Mouse (Mus musculus): ENCODE measurements at regions not wholly inside any gene's neighbourhood (a gene's known extent, or its start where the extent isn't known, plus 50 kb on each side); places are given as distances from the start of the nearest gene placed in this dataset.
A peak's percentile ranks its signal among the peaks of the same experiment; 100 is the strongest.

DNA sequence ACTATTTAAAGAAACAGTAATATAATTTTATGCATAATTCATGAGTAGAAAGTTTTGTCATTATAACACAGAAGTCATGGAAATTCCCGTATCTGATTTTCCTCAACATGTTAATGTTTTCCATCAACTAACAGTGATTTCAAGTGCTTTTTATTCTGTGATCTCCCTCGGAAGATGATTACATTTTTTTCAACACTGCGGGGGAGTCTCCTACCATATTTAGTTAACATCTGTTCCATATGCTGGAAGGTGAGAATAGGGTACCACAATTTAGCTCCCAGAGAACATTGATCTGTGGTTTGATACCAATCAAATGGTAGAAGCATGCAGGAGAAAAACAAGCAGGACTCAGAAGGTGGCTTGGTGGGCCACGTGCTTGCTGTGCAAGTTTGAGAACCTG lies 321.1 kb upstream of the Pmfbp1 start:
- Histone ChIP-seq H3K27me3 (ENCODE audit: control insufficient read depth, insufficient read depth, low read depth, low read length) (no peaks in the 10 kb centered on the region), H3K27ac (ENCODE audit: low read length) (no peak overlapping the region), H3K4me1 (ENCODE audit: control insufficient read depth, insufficient read depth, low read length) (no peaks in the 10 kb centered on the region), H3K36me3 (ENCODE audit: control insufficient read depth, insufficient read depth, low read length) (no peaks in the 10 kb centered on the region), H3K9ac (ENCODE audit: low read depth, low read length) (no peak overlapping the region), H3K4me2 (ENCODE audit: low read length) (no peak overlapping the region), H3K4me3 (ENCODE audit: low read depth, low read length) (no peak overlapping the region), H3K9me3 (replicated peaks; ENCODE audit: control insufficient read depth, low read length, poor library complexity, severe bottlenecking) (no peaks in the 10 kb centered on the region; the same call in 1 of the 2 replicates)
- 83% methylated on average over 4 of the region's 4 CpGs for WGBS
- no peak for ATAC-seq

DNA sequence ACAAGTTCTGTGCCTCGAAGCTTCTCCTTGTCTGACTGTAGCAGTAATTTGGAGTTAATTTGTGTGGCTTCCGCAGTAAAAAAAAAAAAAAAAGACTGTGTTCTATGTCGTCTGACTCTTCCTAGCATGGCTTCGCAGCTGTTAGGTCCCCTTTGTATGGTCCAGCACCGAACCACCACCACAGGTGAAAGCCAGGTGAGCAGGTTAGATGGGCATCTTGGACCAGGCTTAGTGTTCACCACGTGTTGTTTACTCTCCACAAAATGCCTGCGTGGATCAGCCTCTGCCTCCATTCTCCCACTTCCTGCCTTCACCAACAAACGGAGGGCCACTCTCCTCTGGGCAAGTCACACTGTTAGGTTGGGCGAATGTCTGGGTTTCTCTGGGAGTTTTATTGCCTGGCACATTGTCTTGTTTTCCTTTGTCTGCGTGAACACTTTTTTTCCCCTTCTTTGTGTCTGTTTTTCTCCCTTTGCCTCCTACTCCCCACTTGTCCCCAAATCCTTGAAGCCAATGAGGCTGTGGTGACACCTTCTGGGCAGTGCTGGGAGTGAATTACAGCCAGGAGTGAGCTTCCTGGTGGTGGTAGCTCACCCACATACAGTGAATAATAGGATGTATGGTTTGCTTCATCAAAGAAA lies 308.1 kb upstream of the Pmfbp1 start:
- H3K4me2 ChIP-seq (ENCODE audit: low read length): peak overlapping the region; percentile 30
- no peaks in the 10 kb centered on the region for H3K27me3 ChIP-seq (ENCODE audit: control insufficient read depth, insufficient read depth, low read depth, low read length)
- peaks cover 39% of the 10 kb centered on the region for H3K4me1 ChIP-seq (ENCODE audit: control insufficient read depth, insufficient read depth, low read length)
- peak overlapping the region; percentile 32; the same call in 1 of the 2 replicates for H3K9ac ChIP-seq (ENCODE audit: low read depth, low read length)
- WGBS: 26% methylated on average over 10 of the region's 10 CpGs
- no peaks in the 10 kb centered on the region for H3K36me3 ChIP-seq (ENCODE audit: control insufficient read depth, insufficient read depth, low read length)
- no peaks in the 10 kb centered on the region for H3K9me3 ChIP-seq (replicated peaks; ENCODE audit: control insufficient read depth, low read length, poor library complexity, severe bottlenecking)
- peak overlapping the region; percentile 5; the same call in 1 of the 2 replicates for H3K4me3 ChIP-seq (ENCODE audit: low read depth, low read length)
- ATAC-seq: peak; percentile 78
- H3K27ac ChIP-seq (ENCODE audit: low read length): peak overlapping the region; percentile 81

DNA sequence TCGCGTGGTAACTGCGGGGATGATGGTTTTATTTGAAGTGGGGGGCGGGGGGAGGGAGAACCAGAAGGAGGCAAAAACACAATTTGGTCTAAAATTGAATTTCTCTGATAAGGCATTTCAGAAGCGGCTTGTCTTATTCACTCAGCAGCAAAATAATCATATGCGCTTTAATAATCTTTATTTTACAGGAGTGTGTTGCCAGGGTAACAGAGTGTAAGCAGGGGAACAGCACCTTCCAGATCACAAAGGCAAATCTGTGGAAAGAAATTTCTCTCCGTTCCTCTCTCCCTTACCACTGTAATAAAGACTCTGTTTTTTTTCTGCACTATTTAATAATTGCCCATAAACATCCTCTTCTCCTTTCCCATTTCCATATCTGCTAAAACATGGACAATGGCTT lies 306.2 kb upstream of the Pmfbp1 start:
- peak overlapping the region; percentile 31 for H3K4me2 ChIP-seq (ENCODE audit: low read length)
- no peaks in the 10 kb centered on the region for H3K36me3 ChIP-seq (ENCODE audit: control insufficient read depth, insufficient read depth, low read length)
- 28% methylated on average over 7 of the region's 7 CpGs for WGBS
- peak; percentile 76; the same call in 1 of the 2 replicates for ATAC-seq
- H3K9ac ChIP-seq (ENCODE audit: low read depth, low read length): peak overlapping the region; percentile 27; the same call in 1 of the 2 replicates
- no peak overlapping the region for H3K4me3 ChIP-seq (ENCODE audit: low read depth, low read length)
- no peaks in the 10 kb centered on the region for H3K9me3 ChIP-seq (replicated peaks; ENCODE audit: control insufficient read depth, low read length, poor library complexity, severe bottlenecking)
- no peaks in the 10 kb centered on the region for H3K27me3 ChIP-seq (ENCODE audit: control insufficient read depth, insufficient read depth, low read depth, low read length)
- H3K4me1 ChIP-seq (ENCODE audit: control insufficient read depth, insufficient read depth, low read length): peaks cover 39% of the 10 kb centered on the region
- peak overlapping the region; percentile 84 for H3K27ac ChIP-seq (ENCODE audit: low read length)

DNA sequence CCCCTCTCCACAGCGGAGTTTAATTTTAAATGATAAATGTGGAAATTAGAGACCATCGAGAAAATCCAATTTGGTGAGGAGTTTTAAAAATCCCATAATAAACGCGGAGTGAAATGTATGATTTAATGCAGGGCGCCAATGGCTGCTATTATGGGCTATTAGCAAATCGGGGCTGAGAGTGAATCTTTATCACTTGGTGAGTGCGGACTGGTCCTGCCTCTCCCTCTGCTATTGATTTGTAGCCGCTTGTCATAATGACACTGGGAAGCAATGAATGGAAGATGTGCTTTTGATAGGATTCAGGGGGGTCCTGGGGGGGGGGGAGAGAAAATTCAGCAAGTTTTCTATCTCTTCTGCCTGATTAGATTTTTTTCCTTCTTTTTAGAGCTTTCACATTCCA lies 279.6 kb upstream of the Pmfbp1 start:
- Histone ChIP-seq H3K4me1 (ENCODE audit: control insufficient read depth, insufficient read depth, low read length) (peaks cover 8% of the 10 kb centered on the region), H3K4me3 (ENCODE audit: low read depth, low read length) (no peak overlapping the region), H3K9me3 (replicated peaks; ENCODE audit: control insufficient read depth, low read length, poor library complexity, severe bottlenecking) (no peaks in the 10 kb centered on the region), H3K4me2 (ENCODE audit: low read length) (no peak overlapping the region; the same call in 1 of the 2 replicates), H3K27ac (ENCODE audit: low read length) (peak overlapping the region; percentile 34), H3K9ac (ENCODE audit: low read depth, low read length) (no peak overlapping the region), H3K36me3 (ENCODE audit: control insufficient read depth, insufficient read depth, low read length) (no peaks in the 10 kb centered on the region), H3K27me3 (ENCODE audit: control insufficient read depth, insufficient read depth, low read depth, low read length) (no peaks in the 10 kb centered on the region)
- WGBS: 52% methylated on average over 8 of the region's 8 CpGs
- ATAC-seq: no peak; the same call in 1 of the 2 replicates

DNA sequence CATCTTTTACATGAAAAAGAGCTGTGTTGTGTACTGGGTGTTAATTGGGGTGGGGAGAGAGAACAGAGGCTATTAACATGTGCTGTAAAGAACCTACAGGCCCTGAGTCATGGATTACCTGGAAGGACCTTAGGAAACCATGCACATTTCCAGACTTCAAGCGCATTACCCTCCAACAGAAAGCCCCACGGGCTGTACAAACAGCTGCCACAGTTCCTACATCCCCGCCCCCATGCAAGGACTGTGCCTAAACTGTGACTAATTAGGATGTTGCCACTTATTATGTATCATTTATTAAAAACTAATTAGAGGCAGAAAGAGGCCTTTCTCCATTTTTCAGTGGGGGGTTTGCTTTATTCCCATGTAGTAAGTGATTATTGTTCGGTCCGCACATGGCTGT lies 277.5 kb upstream of the Pmfbp1 start:
- ATAC-seq: no peak
- H3K27ac ChIP-seq (ENCODE audit: low read length): no peak overlapping the region
- WGBS: 54% methylated on average over 5 of the region's 5 CpGs
- H3K4me3 ChIP-seq (ENCODE audit: low read depth, low read length): no peak overlapping the region
- no peaks in the 10 kb centered on the region for H3K27me3 ChIP-seq (ENCODE audit: control insufficient read depth, insufficient read depth, low read depth, low read length)
- H3K4me2 ChIP-seq (ENCODE audit: low read length): no peak overlapping the region
- no peaks in the 10 kb centered on the region for H3K36me3 ChIP-seq (ENCODE audit: control insufficient read depth, insufficient read depth, low read length)
- peaks cover 8% of the 10 kb centered on the region for H3K4me1 ChIP-seq (ENCODE audit: control insufficient read depth, insufficient read depth, low read length)
- H3K9ac ChIP-seq (ENCODE audit: low read depth, low read length): no peak overlapping the region
- H3K9me3 ChIP-seq (replicated peaks; ENCODE audit: control insufficient read depth, low read length, poor library complexity, severe bottlenecking): no peaks in the 10 kb centered on the region

DNA sequence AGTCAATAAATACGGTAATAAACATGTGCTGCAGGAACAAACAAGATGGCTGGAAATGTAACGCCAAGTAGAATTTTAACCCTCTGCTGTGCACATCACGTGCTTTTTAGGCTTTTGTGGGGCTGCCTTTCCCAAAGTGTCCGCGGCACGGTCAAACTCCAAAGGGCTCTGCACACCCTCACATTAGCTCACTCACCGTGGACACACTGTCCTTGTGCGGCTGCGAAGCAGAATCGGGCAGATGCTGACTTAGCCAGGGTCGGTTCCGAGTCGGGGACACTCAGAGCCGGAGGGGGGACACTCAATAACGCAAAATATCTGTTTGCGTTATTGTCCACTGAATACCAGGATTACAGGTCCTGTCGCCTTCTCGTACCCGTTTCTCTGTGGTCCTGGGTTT lies 276.5 kb upstream of the Pmfbp1 start:
- H3K9me3 ChIP-seq (replicated peaks; ENCODE audit: control insufficient read depth, low read length, poor library complexity, severe bottlenecking): no peaks in the 10 kb centered on the region
- no peaks in the 10 kb centered on the region for H3K36me3 ChIP-seq (ENCODE audit: control insufficient read depth, insufficient read depth, low read length)
- H3K9ac ChIP-seq (ENCODE audit: low read depth, low read length): no peak overlapping the region
- ATAC-seq: no peak
- WGBS: 91% methylated on average over 19 of the region's 19 CpGs
- no peak overlapping the region for H3K4me2 ChIP-seq (ENCODE audit: low read length)
- H3K27me3 ChIP-seq (ENCODE audit: control insufficient read depth, insufficient read depth, low read depth, low read length): no peaks in the 10 kb centered on the region
- H3K27ac ChIP-seq (ENCODE audit: low read length): no peak overlapping the region
- H3K4me1 ChIP-seq (ENCODE audit: control insufficient read depth, insufficient read depth, low read length): peaks cover 8% of the 10 kb centered on the region
- no peak overlapping the region for H3K4me3 ChIP-seq (ENCODE audit: low read depth, low read length)

DNA sequence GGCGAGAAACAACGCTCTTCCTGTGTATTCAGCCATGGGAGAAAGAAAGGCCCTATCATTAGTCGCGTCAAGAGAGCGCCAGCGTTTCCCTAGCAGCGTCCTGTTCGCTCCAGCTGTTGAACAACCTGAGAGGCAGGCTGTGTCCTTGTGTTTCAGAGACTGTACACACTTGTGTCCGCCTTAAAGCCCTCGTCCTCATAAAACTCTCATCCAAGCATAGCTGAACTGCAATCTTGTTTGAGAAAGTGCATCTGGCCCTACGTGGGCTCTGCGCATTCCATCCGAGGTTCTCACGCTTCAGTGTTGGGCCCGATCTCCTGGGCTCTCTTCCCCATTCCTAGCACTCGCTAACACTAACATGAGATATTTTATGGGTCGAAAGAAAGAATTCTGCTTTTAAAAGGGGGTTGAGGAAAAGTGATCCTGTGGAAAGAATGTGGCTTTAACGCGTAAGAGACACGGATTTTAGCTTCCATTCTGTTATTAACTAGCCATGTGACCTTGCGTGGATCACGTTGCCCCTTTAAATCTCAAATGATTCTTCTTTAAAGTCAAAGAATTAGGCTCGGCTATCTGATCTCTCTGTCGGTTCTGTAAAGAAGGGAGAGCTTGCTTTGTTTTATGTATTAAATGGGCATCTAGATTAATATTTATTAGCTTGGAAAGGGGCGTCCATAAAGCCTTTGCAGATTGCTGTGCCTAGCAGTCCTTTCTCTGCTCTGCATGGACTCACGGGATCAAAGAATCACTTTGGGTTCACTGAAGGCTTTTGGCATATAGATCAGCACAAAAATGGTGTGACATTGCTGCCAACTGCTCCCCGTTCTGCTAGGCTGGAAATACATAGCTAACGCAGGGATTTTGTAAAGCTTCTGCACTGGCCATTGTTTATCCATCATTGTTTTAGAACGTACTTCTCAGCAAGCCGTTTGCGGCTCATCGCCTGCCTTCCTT lies 261.3 kb upstream of the Pmfbp1 start:
- H3K4me2 ChIP-seq (ENCODE audit: low read length): peak overlapping the region; percentile 46
- H3K27me3 ChIP-seq (ENCODE audit: control insufficient read depth, insufficient read depth, low read depth, low read length): no peaks in the 10 kb centered on the region
- ATAC-seq: no peak
- H3K27ac ChIP-seq (ENCODE audit: low read length): peak overlapping the region; percentile 57
- peaks cover 18% of the 10 kb centered on the region for H3K4me1 ChIP-seq (ENCODE audit: control insufficient read depth, insufficient read depth, low read length)
- H3K9ac ChIP-seq (ENCODE audit: low read depth, low read length): peak overlapping the region; percentile 36
- 20% methylated on average over 32 of the region's 32 CpGs for WGBS
- no peaks in the 10 kb centered on the region for H3K36me3 ChIP-seq (ENCODE audit: control insufficient read depth, insufficient read depth, low read length)
- H3K9me3 ChIP-seq (replicated peaks; ENCODE audit: control insufficient read depth, low read length, poor library complexity, severe bottlenecking): no peaks in the 10 kb centered on the region
- peak overlapping the region; percentile 16; the same call in 1 of the 2 replicates for H3K4me3 ChIP-seq (ENCODE audit: low read depth, low read length)

DNA sequence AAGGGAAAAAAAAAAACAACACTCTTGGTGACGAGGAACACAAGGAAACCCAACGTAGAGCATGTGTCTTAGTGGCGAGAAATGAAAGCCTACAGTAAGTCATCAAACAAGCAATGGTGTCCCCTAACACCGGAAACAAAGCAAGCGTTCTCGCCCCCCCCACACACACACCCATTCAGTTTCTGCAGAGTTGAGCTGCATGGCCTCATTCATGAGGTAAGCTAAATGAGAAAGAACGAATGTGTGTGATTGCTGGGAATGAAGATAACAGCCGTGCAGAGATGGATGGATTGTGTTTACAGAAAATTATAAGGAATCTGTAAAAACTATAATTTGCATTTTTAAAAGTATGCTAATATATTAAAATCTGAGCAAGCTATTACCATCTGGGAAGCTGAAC lies 248.3 kb upstream of the Pmfbp1 start:
- Histone ChIP-seq H3K4me1 (ENCODE audit: control insufficient read depth, insufficient read depth, low read length) (peaks cover 5% of the 10 kb centered on the region), H3K4me2 (ENCODE audit: low read length) (peak overlapping the region; percentile 64), H3K9me3 (replicated peaks; ENCODE audit: control insufficient read depth, low read length, poor library complexity, severe bottlenecking) (no peaks in the 10 kb centered on the region), H3K4me3 (ENCODE audit: low read depth, low read length) (peak overlapping the region; percentile 40), H3K9ac (ENCODE audit: low read depth, low read length) (no peak overlapping the region), H3K27me3 (ENCODE audit: control insufficient read depth, insufficient read depth, low read depth, low read length) (no peaks in the 10 kb centered on the region), H3K27ac (ENCODE audit: low read length) (0 out of 2 replicates have a peak overlapping the region, but pooled peaks have one; percentile 52), H3K36me3 (ENCODE audit: control insufficient read depth, insufficient read depth, low read length) (no peaks in the 10 kb centered on the region)
- 56% methylated on average over 8 of the region's 8 CpGs for whole genome bisulfite sequencing
- ATAC-seq: no peak

DNA sequence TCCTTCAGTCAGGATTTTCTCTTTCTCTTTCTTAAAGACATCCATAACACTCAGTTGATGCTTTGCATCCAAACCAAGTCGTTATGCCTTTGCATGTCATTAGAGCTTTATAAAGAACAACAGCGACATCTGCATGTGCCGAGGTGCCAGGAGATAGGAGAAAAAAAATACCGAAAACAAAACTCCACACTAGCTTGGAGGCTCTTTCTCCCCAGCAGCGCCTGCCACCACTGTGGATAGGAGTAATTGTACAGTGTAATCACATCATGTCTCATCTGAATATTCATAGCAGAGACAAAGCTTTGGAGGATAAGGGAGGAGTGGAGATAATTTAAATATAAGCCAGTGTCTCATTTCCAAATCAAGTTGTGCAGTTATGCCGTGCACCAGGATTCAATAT lies 246.0 kb upstream of the Pmfbp1 start:
- 33% methylated on average over 6 of the region's 6 CpGs for WGBS

More for the DNA sequence above, 246.0 kb upstream of the Pmfbp1 start:
- H3K4me1 ChIP-seq (ENCODE audit: control insufficient read depth, insufficient read depth, low read length): peaks cover 18% of the 10 kb centered on the region
- H3K4me3 ChIP-seq (ENCODE audit: low read depth, low read length): peak overlapping the region; percentile 40
- H3K27ac ChIP-seq (ENCODE audit: low read length): peak overlapping the region; percentile 92
- peak overlapping the region; percentile 67 for H3K9ac ChIP-seq (ENCODE audit: low read depth, low read length)
- peak overlapping the region; percentile 64 for H3K4me2 ChIP-seq (ENCODE audit: low read length)
- peak; percentile 49; the same call in 1 of the 2 replicates for ATAC-seq
- H3K9me3 ChIP-seq (replicated peaks; ENCODE audit: control insufficient read depth, low read length, poor library complexity, severe bottlenecking): no peaks in the 10 kb centered on the region
- H3K27me3 ChIP-seq (ENCODE audit: control insufficient read depth, insufficient read depth, low read depth, low read length): no peaks in the 10 kb centered on the region
- H3K36me3 ChIP-seq (ENCODE audit: control insufficient read depth, insufficient read depth, low read length): no peaks in the 10 kb centered on the region
